Mouse (Mus musculus): Measurements from ENCODE around the gene Mtrf1l.

The Mtrf1l gene

GRCm38 (mm10) chr10:5823740-5824491 lies at the start of gene Mtrf1l:
TSS of gene Mtrf1l (minus strand) at chr10:5823910.
- DNase-seq (ENCODE audit: low spot score), result peak; percentile 95

- DNase-seq (ENCODE audit: low spot score), result no peak
These were observed 47.4 kb upstream of the Mtrf1l start for GRCm38 (mm10) chr10:5871081-5871480.

- peak; percentile 28 for DNase-seq (ENCODE audit: low spot score)
These were observed 44.4 kb upstream of the Mtrf1l start for GRCm38 (mm10) chr10:5867981-5868552.

- DNase-seq (ENCODE audit: low spot score), result no peak
These were observed 42.3 kb upstream of the Mtrf1l start for GRCm38 (mm10) chr10:5865996-5866395.

GRCm38 (mm10) chr10:5862669-5863068 lies 39.0 kb upstream of the Mtrf1l start:
- no peak for DNase-seq (ENCODE audit: low spot score)

- no peak for DNase-seq (ENCODE audit: low spot score)
These were observed 37.1 kb upstream of the Mtrf1l start for GRCm38 (mm10) chr10:5860849-5861248.

- no peak for DNase-seq (ENCODE audit: low spot score)
These were observed 36.0 kb upstream of the Mtrf1l start for GRCm38 (mm10) chr10:5859729-5860128.

- DNase-seq (ENCODE audit: low spot score), result no peak
These were observed 34.4 kb upstream of the Mtrf1l start for GRCm38 (mm10) chr10:5857996-5858549.

GRCm38 (mm10) chr10:5853290-5853868 lies 29.7 kb upstream of the Mtrf1l start:
- no peak for DNase-seq (ENCODE audit: low spot score)

- no peak for DNase-seq (ENCODE audit: low spot score)
These were observed 23.2 kb upstream of the Mtrf1l start for GRCm38 (mm10) chr10:5846939-5847338.

- peak; percentile 47 for DNase-seq (ENCODE audit: low spot score)
These were observed 17.7 kb upstream of the Mtrf1l start for GRCm38 (mm10) chr10:5841369-5841768.

- DNase-seq (ENCODE audit: low spot score), result no peak
These were observed 2.8 kb upstream of the Mtrf1l start for GRCm38 (mm10) chr10:5826336-5827025.

GRCm38 (mm10) chr10:5824779-5825178 lies 1.1 kb upstream of the Mtrf1l start:
- peak; percentile 63 for DNase-seq (ENCODE audit: low spot score)

- peak; percentile 39 for DNase-seq (ENCODE audit: low spot score)
These were observed 395 bp downstream of the Mtrf1l start for GRCm38 (mm10) chr10:5823291-5823739.

- no peak for DNase-seq (ENCODE audit: low spot score)
These were observed 4.9 kb downstream of the Mtrf1l start for GRCm38 (mm10) chr10:5818772-5819171.

GRCm38 (mm10) chr10:5815968-5816367 lies 7.7 kb downstream of the Mtrf1l start:
- no peak for DNase-seq (ENCODE audit: low spot score)

GRCm38 (mm10) chr10:5813724-5814123 lies 10.0 kb downstream of the Mtrf1l start:
- DNase-seq (ENCODE audit: low spot score), result no peak

- no peak for DNase-seq (ENCODE audit: low spot score)
These were observed 16.0 kb downstream of the Mtrf1l start for GRCm38 (mm10) chr10:5807683-5808082.

- DNase-seq (ENCODE audit: low spot score), result no peak
These were observed 16.7 kb downstream of the Mtrf1l start for GRCm38 (mm10) chr10:5806996-5807395.

GRCm38 (mm10) chr10:5806416-5806815 lies 17.3 kb downstream of the Mtrf1l start:
- no peak for DNase-seq (ENCODE audit: low spot score)

GRCm38 (mm10) chr10:5805731-5806307 lies 17.9 kb downstream of the Mtrf1l start:
- peak; percentile 93 for DNase-seq (ENCODE audit: low spot score)

GRCm38 (mm10) chr10:5805243-5805730 lies 18.4 kb downstream of the Mtrf1l start, which contains the start of gene Fbxo5:
TSS of gene Fbxo5 (minus strand) at chr10:5805600.
- DNase-seq (ENCODE audit: low spot score), result peak; percentile 99
